Mouse (Mus musculus) stomach, postnatal 0 days (tissue): Measurements from ENCODE around the gene Cacnb4.

Experiments used
- CTCF ChIP-seq: IDR thresholded peaks from 2 replicates; pipeline ENCODE4 v1.5.1; 2016; ENCODE audit warnings: antibody characterized with exemption, low read depth, mild to moderate bottlenecking, moderate library complexity
- EP300 ChIP-seq: optimal IDR thresholded peaks from 2 replicates; pipeline ENCODE3; 2016; ENCODE audit warnings: antibody characterized with exemption

GRCm38 (mm10) chr2:52433365-52433764 lies 243.3 kb downstream of the Cacnb4 start:
- TF ChIP-seq CTCF (no peak), EP300 (no peak)
